Mouse (Mus musculus) lung, adult 2 months (tissue): ENCODE measurements around the gene Arhgap1.

Experiments used
- CTCF ChIP-seq: fragments of 200-500 bp; IDR thresholded peaks from 2 replicates; pipeline ENCODE4 v1.5.1; 2011; ENCODE audit warnings: mild to moderate bottlenecking, low read length, control low read depth; ENCODE audit not compliant: insufficient read depth
- POLR2A ChIP-seq: fragments of 200-500 bp; IDR thresholded peaks from 2 replicates; pipeline ENCODE4 v1.6.1; 2011; ENCODE audit warnings: low read depth, mild to moderate bottlenecking, control low read depth, low read length, borderline replicate concordance; ENCODE audit errors: extremely low read depth

GRCm38 (mm10) chr2:91676420-91676819 lies 26.8 kb downstream of the Arhgap1 start:
- TF ChIP-seq CTCF = no peak
- TF ChIP-seq POLR2A = no peak
